Mouse (Mus musculus) left cerebral cortex, postnatal 14 days (tissue): ENCODE results near the gene Nyx. TPM values are rescaled to one million over a fixed set of nuclear protein-coding genes. Genes with fewer than 3 reads are reported as not detected.
A peak's percentile ranks its signal among the peaks of the same experiment; 100 is the strongest.
"Not testable (repeated sequence)": the region's sequence is repeated elsewhere in the genome, so short reads cannot be mapped to it uniquely, and the experiment has no call there.

ENCODE experiments used
- DNase-seq, 2 experiments: peaks; one replicate each; pipeline ENCODE4 v3.0.0; 2021 to 2022; ENCODE audit warnings: low spot score in 2 of 2, mixed read lengths in 1 of 2
- intact Hi-C: fragments of 180-260 bp; cut with DNase I; formaldehyde crosslinking; loops from one replicate; pipeline ENCODE4 v1.15.1; 2025
- long read RNA-seq, 2 experiments: library from polyadenylated mRNA; stranded (forward); transcript quantifications; one replicate each; pipeline ENCODE4 v2.0.0; 2021
- total RNA-seq, 2 experiments: library from RNA; stranded (reverse); gene quantifications; 2 replicates each; pipeline ENCODE4 v1.2.3; 2021

Gene Nyx
- total RNA-seq: under 1 TPM; 0.36 to 0.68 TPM
- long read RNA-seq, experiment 1, partial matches to known transcripts: 0 of 1 reads
- long read RNA-seq, experiment 1, other reads (novel, unspliced or antisense): 1 of 1 reads
- long read RNA-seq, experiment 2: 0 reads

- no peak for DNase-seq
- intact Hi-C loops: loop anchor here (5.0 kb wide), 1 partner anchor 191 kb away; no protein-coding TSS in a partner anchor
These were observed at the start of gene Nyx for GRCm38 (mm10) chrX:13465810-13466209. TSS of gene Nyx (plus strand) at chrX:13466110.

GRCm38 (mm10) chrX:13422047-13422446, 43.9 kb upstream of the Nyx start:
- DNase-seq: no peak
- intact Hi-C loops: no loop called here

DNA sequence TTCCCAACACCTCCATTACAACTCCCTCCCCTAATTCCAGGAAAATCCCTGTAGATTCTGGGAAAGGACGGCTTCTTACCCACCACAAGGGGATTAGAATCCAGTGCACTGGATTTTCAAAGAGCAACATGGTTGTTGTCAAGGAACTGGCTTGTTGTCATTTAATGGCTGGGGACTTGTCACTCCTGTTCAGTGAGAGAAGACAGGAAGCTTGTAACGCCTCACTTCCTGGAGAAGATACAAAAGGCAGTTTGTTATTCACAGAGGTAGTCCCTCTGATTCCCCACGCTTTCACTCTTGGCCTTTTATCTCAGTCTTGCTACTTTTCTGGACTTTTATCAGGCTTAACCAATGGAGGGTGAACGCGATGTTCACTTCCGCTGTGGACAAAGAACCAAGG, 34.5 kb upstream of the Nyx start:
- DNase-seq: no peak
- intact Hi-C loops: no loop called here

DNA sequence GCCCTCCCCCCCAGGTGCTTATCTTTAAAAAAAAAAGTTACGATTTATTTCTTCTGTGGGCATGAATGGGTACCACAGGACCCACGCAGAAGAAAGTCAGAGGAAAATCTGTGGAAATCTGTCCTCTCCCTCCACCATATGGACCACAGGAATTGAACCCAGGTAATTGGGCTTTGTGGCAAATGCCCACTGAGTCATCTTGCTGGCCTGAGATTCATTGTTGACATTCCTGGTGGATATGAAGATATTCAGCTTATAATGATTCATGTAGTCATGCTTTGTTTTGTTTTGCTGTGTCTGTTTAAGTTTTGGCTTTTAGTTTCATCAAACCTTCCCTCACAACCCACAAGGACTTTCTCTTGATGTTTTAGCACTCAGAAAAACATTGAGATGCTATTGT, 29.9 kb upstream of the Nyx start:
- intact Hi-C loops, DNase-seq: not testable (repeated sequence)

DNA sequence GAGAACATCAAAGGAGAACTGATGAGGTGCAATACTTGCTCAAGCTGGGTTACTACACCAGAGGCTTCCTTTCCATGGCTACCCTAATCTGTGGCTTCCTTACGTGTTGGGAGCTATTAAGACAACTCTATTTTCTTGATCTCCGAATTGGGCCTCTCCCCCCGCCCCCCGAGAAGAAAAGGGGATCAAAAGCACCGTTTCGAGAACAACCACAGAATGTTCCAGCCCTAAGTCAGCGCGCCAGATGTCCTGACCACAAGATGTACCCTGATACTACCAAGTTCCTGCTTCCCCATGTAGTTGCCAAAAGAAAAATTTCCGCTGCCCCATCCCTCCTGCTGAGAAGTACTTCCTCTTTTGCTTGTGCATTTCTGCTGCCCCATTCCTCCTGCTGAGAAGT, 9.4 kb upstream of the Nyx start:
- DNase-seq, intact Hi-C loops: not testable (repeated sequence)

DNA sequence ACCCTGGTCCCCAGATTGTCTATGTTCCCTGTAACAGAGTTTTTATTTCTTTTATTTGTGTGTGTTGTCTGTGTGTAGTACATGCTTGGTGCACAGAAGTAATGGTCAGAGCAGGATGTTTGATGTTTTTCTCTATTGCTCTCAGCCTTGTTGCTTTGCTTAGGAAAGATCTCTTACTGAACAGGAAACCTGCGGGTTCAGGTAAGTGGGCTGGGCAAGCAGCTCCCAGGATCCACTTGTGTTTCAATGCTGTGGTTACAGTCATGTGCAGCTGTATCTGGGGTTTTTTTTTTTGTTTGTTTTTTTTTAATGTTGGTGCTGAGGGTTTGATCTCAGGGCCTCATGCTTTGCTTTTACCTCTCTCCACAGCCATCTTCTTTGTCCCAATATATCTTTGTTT, 7.1 kb upstream of the Nyx start:
- no peak for DNase-seq
- intact Hi-C loops: no loop called here

DNA sequence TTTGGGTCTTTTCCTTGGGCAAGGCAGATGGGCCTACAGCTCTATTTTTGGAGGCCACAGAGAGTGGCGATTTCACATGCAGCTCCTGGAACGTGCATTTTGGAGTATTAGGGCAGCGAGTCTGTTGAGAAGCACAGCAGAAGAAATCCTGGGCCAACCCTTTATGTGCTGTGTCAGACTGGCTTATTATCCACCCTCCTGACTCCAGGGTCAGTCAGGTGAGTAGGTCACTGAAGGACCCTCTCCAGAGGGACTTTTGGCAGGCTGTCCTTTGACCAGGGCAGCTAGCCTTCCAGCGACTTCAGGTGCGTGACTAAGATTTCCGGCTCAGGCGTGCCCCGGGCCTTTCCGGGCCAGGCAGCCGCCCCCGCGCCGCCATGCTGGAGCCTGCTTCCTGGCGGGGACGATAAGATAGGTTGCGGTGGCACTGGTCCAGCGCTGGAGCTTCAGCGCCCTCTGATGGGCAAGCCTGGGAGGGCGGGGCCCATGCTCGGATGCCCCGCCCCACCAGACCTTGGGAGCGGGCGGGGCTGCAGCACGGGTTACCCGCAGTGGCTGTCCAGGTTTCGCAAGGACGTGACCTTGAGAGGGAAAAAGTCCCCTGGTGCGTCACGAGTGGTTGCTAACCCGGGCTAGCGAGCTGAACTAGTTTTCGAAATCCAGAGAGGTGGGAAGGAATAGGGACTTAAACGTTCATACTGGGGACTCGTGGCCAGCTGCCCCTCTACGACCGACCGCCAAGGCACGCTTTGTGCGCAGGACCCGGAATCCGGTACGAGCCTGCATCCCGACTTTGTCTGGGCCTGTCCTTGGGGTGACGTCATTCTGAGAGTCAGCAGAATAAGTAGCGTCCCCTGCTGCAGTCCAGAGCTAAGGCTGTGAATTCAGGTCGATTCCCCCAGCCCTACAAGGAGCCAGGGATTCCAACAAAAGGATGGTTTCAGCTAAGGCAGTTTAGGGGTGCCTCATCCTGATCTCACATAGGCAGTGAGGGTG, 4.3 kb upstream of the Nyx start:
- intact Hi-C loops: loop anchor here (2.0 to 5.0 kb wide), 2 partner anchors 181 to 234 kb away; partner anchors contain the start of gene Ddx3x
- peak; percentile 82 to 85 for DNase-seq

- DNase-seq: no peak
- intact Hi-C loops: loop anchor here (5.0 kb wide), 1 partner anchor 236 kb away; no protein-coding TSS in a partner anchor
These were observed 2.9 kb upstream of the Nyx start for GRCm38 (mm10) chrX:13462982-13463517.

DNA sequence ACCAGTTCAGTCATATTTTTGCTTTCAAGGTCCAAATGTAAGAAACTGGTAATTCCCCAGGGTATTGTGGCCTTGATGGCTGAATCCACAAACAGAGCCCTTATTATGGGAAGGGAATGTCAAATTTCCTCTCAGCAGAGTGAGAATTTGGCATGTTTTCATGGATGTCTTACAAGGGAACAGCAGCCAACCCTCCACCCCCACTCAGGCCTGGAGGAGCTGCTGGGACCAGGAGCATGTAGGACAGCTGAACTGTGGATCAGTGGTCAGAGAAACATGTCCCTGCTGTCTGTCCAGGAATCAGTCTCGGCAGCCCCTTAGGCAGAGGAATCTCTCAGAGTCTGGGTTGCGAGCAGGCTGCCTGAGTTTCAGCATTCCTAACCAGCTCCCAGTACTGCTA, 771 bp downstream of the Nyx start:
- DNase-seq: no peak
- intact Hi-C loops: loop anchor here (5.0 kb wide), 1 partner anchor 191 kb away; no protein-coding TSS in a partner anchor

GRCm38 (mm10) chrX:13467121-13467571, 1.2 kb downstream of the Nyx start:
- DNase-seq: no peak
- intact Hi-C loops: loop anchor here (5.0 kb wide), 1 partner anchor 190 kb away; no protein-coding TSS in a partner anchor

GRCm38 (mm10) chrX:13469160-13470116, 3.5 kb downstream of the Nyx start:
- intact Hi-C loops: loop anchor here (2.0 to 5.0 kb wide), 2 partner anchors 123 to 188 kb away; no protein-coding TSS in a partner anchor
- peak; percentile 59 to 81 for DNase-seq

- intact Hi-C loops: no loop called here
- DNase-seq: no peak
These were observed 6.0 kb downstream of the Nyx start for GRCm38 (mm10) chrX:13471925-13472324.

GRCm38 (mm10) chrX:13472751-13473225, 6.9 kb downstream of the Nyx start:
- no peak for DNase-seq
- intact Hi-C loops: no loop called here

DNA sequence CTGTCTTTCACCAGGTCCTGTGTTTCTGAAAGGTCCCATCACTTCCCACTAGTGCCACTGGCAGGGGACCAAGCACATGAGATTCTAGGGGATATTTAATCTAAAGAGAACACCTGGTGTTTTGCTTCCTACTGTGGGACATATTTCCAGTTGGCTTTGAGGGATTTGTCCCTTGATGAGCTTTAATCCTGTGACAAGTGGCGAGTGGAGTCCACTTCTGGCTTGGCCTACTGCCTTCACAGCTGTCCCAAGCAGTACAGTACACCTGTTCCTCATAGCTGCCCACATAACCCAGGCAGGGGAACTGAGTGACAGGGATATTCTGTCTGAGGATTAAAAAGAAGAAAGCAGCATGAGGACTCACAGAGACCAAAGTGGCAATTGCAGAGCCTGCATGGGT, 9.5 kb downstream of the Nyx start:
- DNase-seq: no peak
- intact Hi-C loops: no loop called here

- intact Hi-C loops: no loop called here
These were observed 11.7 kb downstream of the Nyx start for GRCm38 (mm10) chrX:13477596-13477995.

DNA sequence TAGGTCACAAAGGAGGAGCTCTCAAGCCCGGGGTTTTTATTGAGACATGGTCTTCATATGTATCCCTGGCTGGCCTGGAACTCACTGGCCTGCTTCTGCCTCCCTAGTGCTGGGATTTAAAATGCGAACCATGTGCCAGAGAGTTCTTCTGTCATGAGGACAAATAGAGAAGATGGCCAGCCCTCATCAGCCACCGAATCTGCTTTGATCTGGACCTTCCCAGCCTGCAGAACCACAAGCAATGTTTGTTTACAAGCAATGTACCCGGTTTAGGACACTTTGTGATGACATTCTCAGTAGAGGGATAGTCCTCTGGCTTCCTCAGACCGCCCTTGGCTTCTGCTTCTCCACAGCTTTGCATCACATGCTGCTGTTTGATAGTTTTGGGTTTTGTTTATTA, 12.4 kb downstream of the Nyx start:
- intact Hi-C loops: no loop called here
- DNase-seq: no peak

More at GRCm38 (mm10) chrX:13477596-13477995, 11.7 kb downstream of the Nyx start:
- DNase-seq: no peak

DNA sequence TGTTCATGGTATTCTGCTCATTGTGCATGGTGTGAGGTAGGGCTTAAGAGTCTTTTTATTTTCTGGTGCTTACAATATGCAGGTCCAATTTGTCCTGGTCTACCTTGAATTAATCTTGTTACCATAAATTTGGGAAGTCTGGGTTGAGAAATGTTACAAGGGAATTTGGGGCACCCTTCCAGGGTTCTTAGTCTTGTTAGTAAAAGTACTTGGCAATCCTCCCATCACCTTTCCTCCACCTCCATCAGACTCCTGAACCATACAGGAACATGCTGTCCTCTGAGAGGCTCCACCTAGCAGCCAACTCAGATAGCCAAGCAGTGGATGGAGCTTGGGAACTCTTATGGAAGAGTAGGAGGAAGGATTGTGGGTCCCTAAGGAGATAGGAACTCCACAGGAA, 13.7 kb downstream of the Nyx start:
- DNase-seq: no peak
- intact Hi-C loops: no loop called here

GRCm38 (mm10) chrX:13482576-13482975, 16.7 kb downstream of the Nyx start:
- no peak for DNase-seq
- intact Hi-C loops: no loop called here

- DNase-seq: no peak
- intact Hi-C loops: no loop called here
These were observed 18.5 kb downstream of the Nyx start for GRCm38 (mm10) chrX:13484447-13484846.
